Mouse (Mus musculus) testis, adult 2 months (tissue): ENCODE measurements around the gene Diexf.

Experiments used
- CTCF ChIP-seq: fragments of 200-500 bp; IDR thresholded peaks from 2 replicates; pipeline ENCODE4 v1.5.1; 2012; ENCODE audit warnings: low read depth, mild to moderate bottlenecking, inconsistent platforms, low read length, moderate library complexity; ENCODE audit not compliant: control insufficient read depth, insufficient read depth, insufficient replicate concordance
- POLR2A ChIP-seq: fragments of 200-500 bp; IDR thresholded peaks from 2 replicates; pipeline ENCODE4 v1.6.1; 2012; ENCODE audit warnings: low read depth, mild to moderate bottlenecking, inconsistent platforms, low read length, moderate library complexity; ENCODE audit not compliant: control insufficient read depth

- TF ChIP-seq POLR2A = no peak
- TF ChIP-seq CTCF = no peak
Observed at GRCm38 (mm10) chr1:193153561-193153960, 23.5 kb upstream of the Diexf start.
